Mouse (Mus musculus) embryonic facial prominence, embryonic 12.5 days (tissue): Measurements from ENCODE around the gene Cacnb1. TPM values are rescaled to one million over a fixed set of nuclear protein-coding genes. Genes with fewer than 3 reads are reported as not detected.

Experiments used
- microRNA-seq: library from miRNA; unstranded; fragments of <30 nt; microRNA quantifications from one replicate; pipeline ENCODE4, GENCODE M21; 2017
- polyA plus RNA-seq: library from polyadenylated mRNA; unstranded; fragments of >200 nt; fragmentation: Nextera tagmentation; extraction: Ambion mirVana; gene quantifications from 2 replicates; pipeline ENCODE4 v1.2.1, GENCODE M21; 2016

Cacnb1 gene
- polyA plus RNA-seq, 1 experiment from 2014 or later = 16.6 TPM

Small RNA genes lying within 50 kb of the gene (microRNA-seq; reads per million reads assigned to microRNA genes)
- gene Gm27597 = not detected

Other genes with a start within 250 kb of the Cacnb1 start
- 0.39 TPM in 1 of 2 replicates, not detected in the other for gene 1700001P01Rik, start 247.1 kb downstream of the Cacnb1 start, polyA plus RNA-seq
- gene Rpl23, start 240.6 kb downstream of the Cacnb1 start, polyA plus RNA-seq = 474 and 481 TPM in 2 replicates
- 117 and 125 TPM in 2 replicates for gene Lasp1, start 224.0 kb downstream of the Cacnb1 start, polyA plus RNA-seq
- gene B230217C12Rik, start 182.3 kb downstream of the Cacnb1 start, polyA plus RNA-seq = 11.3 and 12.4 TPM in 2 replicates
- 0.50 and 0.51 TPM in 2 replicates for gene Fbxo47, start 138.9 kb downstream of the Cacnb1 start, polyA plus RNA-seq
- 0.32 and 0.70 TPM in 2 replicates for gene Plxdc1, start 36.6 kb downstream of the Cacnb1 start, polyA plus RNA-seq
- 6.9 and 7.6 TPM in 2 replicates for gene Arl5c, start 26.9 kb downstream of the Cacnb1 start, polyA plus RNA-seq
- 942 and 959 TPM in 2 replicates for gene Rpl19, start 3.7 kb upstream of the Cacnb1 start, polyA plus RNA-seq
- 0.65 and 0.67 TPM in 2 replicates for gene Stac2, start 30.4 kb upstream of the Cacnb1 start, polyA plus RNA-seq
- 25.9 and 30.6 TPM in 2 replicates for gene Fbxl20, start 127.4 kb upstream of the Cacnb1 start, polyA plus RNA-seq
- gene Med1, start 170.3 kb upstream of the Cacnb1 start, polyA plus RNA-seq = 71.6 and 80.7 TPM in 2 replicates
- 15.9 and 16.7 TPM in 2 replicates for gene Cdk12, start 180.0 kb upstream of the Cacnb1 start, polyA plus RNA-seq